Mouse (Mus musculus): ENCODE measurements around the gene E130309D02Rik. TPM values are rescaled to one million over a fixed set of nuclear protein-coding genes. Genes with fewer than 3 reads are reported as not detected.

The E130309D02Rik gene
- polyA plus RNA-seq, 1 experiment: 24.9 TPM

DNA sequence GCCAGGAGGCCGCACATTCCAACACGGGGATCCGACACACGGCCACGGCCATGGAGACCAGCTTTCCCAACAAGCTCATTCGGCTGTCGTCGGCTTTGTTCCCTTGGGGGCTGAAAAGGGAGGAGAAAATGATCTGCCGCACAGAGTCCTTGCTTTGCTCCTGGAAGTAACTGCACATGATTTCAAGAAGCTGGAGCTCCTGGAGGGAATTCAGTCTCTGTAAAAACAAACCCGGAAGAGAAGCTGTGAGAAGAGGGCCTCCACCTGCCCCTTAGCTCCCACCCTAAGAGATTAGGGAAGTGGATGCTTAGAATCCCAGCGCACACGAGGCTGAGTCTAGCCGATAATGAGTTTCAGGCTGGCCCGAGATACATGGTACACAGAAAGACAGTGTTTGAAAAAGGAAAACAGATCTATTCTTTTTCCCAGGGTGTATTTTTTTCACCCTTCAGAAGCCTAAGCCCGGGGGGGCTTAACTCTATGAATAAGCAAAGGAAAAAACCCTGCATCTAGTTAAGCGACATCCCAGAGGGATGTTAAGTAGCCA, 904 bp downstream of the E130309D02Rik start:
- Histone ChIP-seq H3K27ac (ENCODE audit: insufficient read depth, low read length) (peak overlapping the region; percentile 97), H3K4me1 (ENCODE audit: control insufficient read depth, insufficient read depth, insufficient read length) (peaks cover 4% of the 10 kb centered on the region; the same call in 1 of the 2 replicates), H3K4me3 (ENCODE audit: extremely low read depth, insufficient read depth, insufficient read length) (peak overlapping the region; percentile 73), H3K27me3 (ENCODE audit: control insufficient read depth, insufficient read depth, low read length) (no peaks in the 10 kb centered on the region), H3K36me3 (ENCODE audit: control insufficient read depth, insufficient read depth, low read length) (peaks cover 22% of the 10 kb centered on the region)
- no peak for DNase-seq (ENCODE audit: low read depth in 1 of 2, low spot score in 2 of 2)
- TF ChIP-seq CTCF (IDR thresholded peaks at IDR 0.05; ENCODE audit: extremely low read depth, insufficient read depth, insufficient read length, insufficient replicate concordance) (no peak), POLR2A (IDR thresholded peaks at IDR 0.05; ENCODE audit: low read depth, low read length) (no peak)
- 16% methylated on average over 16 of the region's 16 CpGs for WGBS

DNA sequence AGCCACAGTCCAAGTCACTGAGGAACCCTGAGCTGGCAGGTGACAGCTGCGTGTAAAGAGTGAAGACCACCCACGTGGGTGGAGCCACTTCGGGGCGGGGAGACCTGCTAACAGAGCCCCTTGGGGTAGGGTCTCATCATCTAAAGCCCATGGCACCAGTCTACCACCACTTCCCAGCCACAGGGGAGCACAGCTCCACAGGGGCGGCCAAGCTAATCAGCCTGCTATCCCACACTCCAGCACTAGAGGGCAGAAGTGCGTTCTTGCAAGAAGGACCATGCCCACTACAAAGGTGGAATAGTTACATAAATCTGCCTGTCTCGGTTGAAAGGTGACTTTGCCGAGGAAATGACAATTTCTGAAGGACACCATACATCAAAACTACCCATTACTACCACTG, 3.3 kb downstream of the E130309D02Rik start:
- 53% methylated on average over 8 of the region's 8 CpGs for WGBS
- peak; percentile 68 to 74 for DNase-seq (ENCODE audit: low read depth in 1 of 2, low spot score in 2 of 2)
- TF ChIP-seq POLR2A (IDR thresholded peaks at IDR 0.05; ENCODE audit: low read depth, low read length) (no peak), CTCF (IDR thresholded peaks at IDR 0.05; ENCODE audit: extremely low read depth, insufficient read depth, insufficient read length, insufficient replicate concordance) (peak; percentile 73)
- H3K36me3 ChIP-seq (ENCODE audit: control insufficient read depth, insufficient read depth, low read length): peaks cover 33% of the 10 kb centered on the region
- no peak overlapping the region for H3K4me3 ChIP-seq (ENCODE audit: extremely low read depth, insufficient read depth, insufficient read length)
- no peaks in the 10 kb centered on the region for H3K27me3 ChIP-seq (ENCODE audit: control insufficient read depth, insufficient read depth, low read length)
- H3K27ac ChIP-seq (ENCODE audit: insufficient read depth, low read length): no peak overlapping the region
- H3K4me1 ChIP-seq (ENCODE audit: control insufficient read depth, insufficient read depth, insufficient read length): peaks cover 4% of the 10 kb centered on the region; the same call in 1 of the 2 replicates

DNA sequence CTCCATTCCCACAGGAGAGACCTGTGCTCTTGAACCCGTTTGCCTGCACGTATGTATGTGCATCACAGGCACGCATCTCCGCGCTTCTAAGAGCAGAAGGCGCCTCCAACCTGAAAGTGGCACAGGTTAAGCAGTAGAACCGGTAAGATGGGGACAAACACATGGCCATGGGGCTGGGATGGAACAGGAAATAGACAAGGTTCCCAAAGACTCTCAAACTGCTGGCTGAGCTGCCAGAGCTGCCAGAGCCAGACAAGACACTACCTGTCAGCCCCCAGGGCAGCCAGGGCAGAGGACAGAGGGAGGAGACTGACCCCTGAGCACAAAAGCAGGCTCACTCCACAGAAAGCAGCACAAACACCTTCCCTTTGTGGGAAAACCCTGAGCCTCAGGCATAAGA, 5.2 kb downstream of the E130309D02Rik start:
- Histone ChIP-seq H3K4me3 (ENCODE audit: extremely low read depth, insufficient read depth, insufficient read length) (no peak overlapping the region), H3K27me3 (ENCODE audit: control insufficient read depth, insufficient read depth, low read length) (no peaks in the 10 kb centered on the region), H3K27ac (ENCODE audit: insufficient read depth, low read length) (no peak overlapping the region), H3K36me3 (ENCODE audit: control insufficient read depth, insufficient read depth, low read length) (peaks cover 38% of the 10 kb centered on the region), H3K4me1 (ENCODE audit: control insufficient read depth, insufficient read depth, insufficient read length) (peaks cover 4% of the 10 kb centered on the region; the same call in 1 of the 2 replicates)
- 97% methylated on average over 7 of the region's 7 CpGs for WGBS
- DNase-seq (ENCODE audit: low read depth in 1 of 2, low spot score in 2 of 2): no peak
- TF ChIP-seq POLR2A (IDR thresholded peaks at IDR 0.05; ENCODE audit: low read depth, low read length) (no peak), CTCF (IDR thresholded peaks at IDR 0.05; ENCODE audit: extremely low read depth, insufficient read depth, insufficient read length, insufficient replicate concordance) (no peak)

DNA sequence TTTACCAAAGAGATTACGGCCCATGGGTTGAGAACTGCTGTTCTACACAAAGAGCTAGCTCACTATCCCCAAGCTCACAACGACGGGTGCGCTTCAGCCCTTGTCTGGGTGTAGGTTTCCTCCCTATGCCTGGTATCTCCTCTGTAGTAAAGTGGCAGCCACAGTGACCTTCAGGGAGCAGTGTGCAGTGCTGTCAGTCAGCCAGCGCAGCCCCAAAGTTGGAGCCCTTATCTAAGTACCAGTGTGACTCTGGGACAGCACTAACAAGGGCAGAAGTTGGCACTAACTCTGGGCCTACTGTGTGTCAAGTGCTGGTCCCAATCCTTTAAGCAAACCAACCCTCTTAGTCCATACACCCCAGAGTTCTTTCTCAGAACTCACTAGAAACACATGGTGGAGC, 6.3 kb downstream of the E130309D02Rik start:
- no peaks in the 10 kb centered on the region for H3K27me3 ChIP-seq (ENCODE audit: control insufficient read depth, insufficient read depth, low read length)
- H3K4me1 ChIP-seq (ENCODE audit: control insufficient read depth, insufficient read depth, insufficient read length): no peaks in the 10 kb centered on the region
- no peak overlapping the region for H3K27ac ChIP-seq (ENCODE audit: insufficient read depth, low read length)
- H3K36me3 ChIP-seq (ENCODE audit: control insufficient read depth, insufficient read depth, low read length): peaks cover 42% of the 10 kb centered on the region
- no peak for TF ChIP-seq CTCF (IDR thresholded peaks at IDR 0.05; ENCODE audit: extremely low read depth, insufficient read depth, insufficient read length, insufficient replicate concordance)
- TF ChIP-seq POLR2A (IDR thresholded peaks at IDR 0.05; ENCODE audit: low read depth, low read length): no peak
- DNase-seq (ENCODE audit: low read depth in 1 of 2, low spot score in 2 of 2): no peak
- 96% methylated on average over 5 of the region's 5 CpGs for WGBS
- H3K4me3 ChIP-seq (ENCODE audit: extremely low read depth, insufficient read depth, insufficient read length): no peak overlapping the region

DNA sequence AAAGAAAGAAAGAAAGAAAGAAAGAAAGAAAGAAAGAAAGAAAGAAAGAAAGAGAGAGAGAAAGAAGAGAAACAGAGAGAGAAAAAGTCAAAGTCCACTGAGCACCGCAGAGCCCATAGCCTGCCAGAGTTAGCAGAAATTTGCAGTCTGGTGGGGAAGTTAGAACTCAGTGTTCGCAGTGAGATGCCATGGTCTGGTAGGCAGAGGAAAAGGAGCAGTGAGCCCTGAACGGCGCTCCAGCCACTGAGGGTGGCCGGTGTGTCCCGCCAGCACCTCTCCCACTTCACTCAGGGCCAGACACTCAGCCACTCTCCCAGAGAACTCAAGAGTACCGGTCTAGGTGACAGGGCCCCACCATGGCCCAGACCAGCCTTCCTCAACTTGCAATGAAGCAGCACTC, 10.9 kb downstream of the E130309D02Rik start:
- no peak for TF ChIP-seq POLR2A (IDR thresholded peaks at IDR 0.05; ENCODE audit: low read depth, low read length)
- no peak for TF ChIP-seq CTCF (IDR thresholded peaks at IDR 0.05; ENCODE audit: extremely low read depth, insufficient read depth, insufficient read length, insufficient replicate concordance)
- WGBS: 81% methylated on average over 7 of the region's 7 CpGs
- H3K36me3 ChIP-seq (ENCODE audit: control insufficient read depth, insufficient read depth, low read length): peaks cover 48% of the 10 kb centered on the region
- no peak overlapping the region for H3K4me3 ChIP-seq (ENCODE audit: extremely low read depth, insufficient read depth, insufficient read length)
- H3K27ac ChIP-seq (ENCODE audit: insufficient read depth, low read length): no peak overlapping the region
- H3K4me1 ChIP-seq (ENCODE audit: control insufficient read depth, insufficient read depth, insufficient read length): no peaks in the 10 kb centered on the region; the same call in 1 of the 2 replicates
- DNase-seq (ENCODE audit: low read depth in 1 of 2, low spot score in 2 of 2): no peak
- H3K27me3 ChIP-seq (ENCODE audit: control insufficient read depth, insufficient read depth, low read length): no peaks in the 10 kb centered on the region

DNA sequence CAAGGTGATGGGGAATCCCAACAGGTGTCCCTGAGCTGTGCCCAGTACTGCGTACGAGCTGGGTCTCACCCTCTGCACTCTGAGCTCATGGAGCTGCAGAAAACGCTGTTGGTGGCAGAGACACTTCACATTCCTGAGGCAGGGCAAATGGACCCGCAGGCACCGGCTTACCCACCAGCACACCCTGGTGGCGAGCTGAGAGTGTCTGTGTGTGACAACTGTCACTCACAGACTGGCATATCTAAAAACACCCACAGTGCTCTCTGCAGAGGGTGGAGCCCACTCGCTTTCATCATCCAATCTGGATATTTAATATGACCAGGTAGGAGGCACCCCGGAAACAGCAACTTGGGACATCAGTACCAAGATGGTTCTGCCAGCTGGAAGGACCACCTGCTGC, 13.9 kb downstream of the E130309D02Rik start:
- 88% methylated on average over 8 of the region's 8 CpGs for WGBS
- Histone ChIP-seq H3K4me3 (ENCODE audit: extremely low read depth, insufficient read depth, insufficient read length) (no peak overlapping the region), H3K27me3 (ENCODE audit: control insufficient read depth, insufficient read depth, low read length) (no peaks in the 10 kb centered on the region), H3K36me3 (ENCODE audit: control insufficient read depth, insufficient read depth, low read length) (peaks cover 35% of the 10 kb centered on the region), H3K27ac (ENCODE audit: insufficient read depth, low read length) (no peak overlapping the region), H3K4me1 (ENCODE audit: control insufficient read depth, insufficient read depth, insufficient read length) (no peaks in the 10 kb centered on the region; the same call in 1 of the 2 replicates)
- no peak for DNase-seq (ENCODE audit: low read depth in 1 of 2, low spot score in 2 of 2)
- TF ChIP-seq POLR2A (IDR thresholded peaks at IDR 0.05; ENCODE audit: low read depth, low read length) (no peak), CTCF (IDR thresholded peaks at IDR 0.05; ENCODE audit: extremely low read depth, insufficient read depth, insufficient read length, insufficient replicate concordance) (no peak)

DNA sequence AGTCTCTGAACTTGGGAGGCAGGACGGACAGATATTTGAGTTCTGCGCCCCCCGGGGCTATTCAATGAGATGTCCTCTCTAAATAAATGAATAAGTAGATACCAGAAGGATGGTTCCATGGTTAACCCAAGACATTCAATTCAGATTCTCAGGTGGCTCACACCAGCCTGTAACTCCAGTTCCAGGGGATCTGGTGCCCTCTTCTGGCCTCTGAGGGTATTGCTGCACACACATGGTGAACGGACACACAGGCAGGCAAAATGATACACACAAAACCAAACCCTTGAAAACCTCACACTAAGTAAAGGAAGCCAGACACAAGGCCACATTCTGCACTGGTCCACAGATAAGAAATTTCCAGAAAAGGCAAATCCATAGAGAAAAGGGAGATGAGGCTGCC, 15.5 kb downstream of the E130309D02Rik start:
- no peaks in the 10 kb centered on the region for H3K27me3 ChIP-seq (ENCODE audit: control insufficient read depth, insufficient read depth, low read length)
- no peak overlapping the region for H3K4me3 ChIP-seq (ENCODE audit: extremely low read depth, insufficient read depth, insufficient read length)
- WGBS: 91% methylated on average over 4 of the region's 4 CpGs
- DNase-seq (ENCODE audit: low read depth in 1 of 2, low spot score in 2 of 2): peak in 1 of 2 experiments; percentile 33
- no peaks in the 10 kb centered on the region; the same call in 1 of the 2 replicates for H3K4me1 ChIP-seq (ENCODE audit: control insufficient read depth, insufficient read depth, insufficient read length)
- peaks cover 27% of the 10 kb centered on the region for H3K36me3 ChIP-seq (ENCODE audit: control insufficient read depth, insufficient read depth, low read length)
- TF ChIP-seq POLR2A (IDR thresholded peaks at IDR 0.05; ENCODE audit: low read depth, low read length): no peak
- peak; percentile 54; the same call in 1 of the 2 replicates for TF ChIP-seq CTCF (IDR thresholded peaks at IDR 0.05; ENCODE audit: extremely low read depth, insufficient read depth, insufficient read length, insufficient replicate concordance)
- no peak overlapping the region for H3K27ac ChIP-seq (ENCODE audit: insufficient read depth, low read length)

Measured in spleen, adult 2 months (tissue).